Mouse (Mus musculus): ENCODE results near the gene Heatr4.
"Not testable (repeated sequence)": the region's sequence is repeated elsewhere in the genome, so short reads cannot be mapped to it uniquely, and the experiment has no call there.

DNA sequence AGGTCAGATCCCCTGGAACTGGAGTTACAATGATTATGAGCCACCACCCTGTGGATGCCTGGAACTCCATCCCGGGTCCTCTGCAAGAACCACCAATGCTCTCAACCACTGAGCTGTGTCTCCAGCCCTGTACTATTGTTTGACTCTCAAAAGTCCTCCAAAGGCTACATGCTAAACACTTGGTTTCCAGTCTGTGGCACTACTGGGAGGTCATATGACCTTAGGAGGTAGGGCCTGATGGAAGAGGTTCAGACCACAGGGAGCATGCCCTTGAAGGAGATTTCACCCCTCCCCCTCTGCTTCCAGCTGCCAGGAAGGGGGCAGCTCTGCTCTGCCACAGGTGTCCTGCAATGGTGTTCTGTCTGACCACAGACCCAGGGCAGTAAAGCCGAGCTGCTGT, 48.6 kb upstream of the Heatr4 start:
- not testable (repeated sequence) for TF ChIP-seq CTCF (conservative IDR thresholded peaks at IDR 0.05; ENCODE audit: low read length); POU5F1 (IDR thresholded peaks at IDR 0.05; ENCODE audit: borderline replicate concordance, low read length); NANOG (IDR thresholded peaks at IDR 0.05; ENCODE audit: borderline replicate concordance, low read length)

All from E14TG2a.4 (cell line).